Mouse (Mus musculus) myocyte (in vitro differentiated cells): ENCODE measurements around the gene Sox6. TPM values are rescaled to one million over a fixed set of nuclear protein-coding genes. Genes with fewer than 3 reads are reported as not detected.
A peak's percentile ranks its signal among the peaks of the same experiment; 100 is the strongest.

Experiments used
- H3K27me3 ChIP-seq: one replicate; pipeline ENCODE4 v1.6.1; 2011; ENCODE audit not compliant: control insufficient read depth, insufficient read depth, insufficient read length
- H3K36me3 ChIP-seq: one replicate; pipeline ENCODE4 v1.6.1; 2011; ENCODE audit not compliant: control insufficient read depth, insufficient read depth
- H3K4me2 ChIP-seq: one replicate; pipeline ENCODE4 v1.6.1; 2011; ENCODE audit warnings: low read depth, control low read depth
- H3K4me3 ChIP-seq: one replicate; pipeline ENCODE4 v1.5.1; 2011; ENCODE audit warnings: mild to moderate bottlenecking, control low read depth, moderate library complexity
- H3K79me2 ChIP-seq: one replicate; pipeline ENCODE4 v1.6.1; 2011; ENCODE audit not compliant: control insufficient read depth, insufficient read depth
- H3ac ChIP-seq: one replicate; pipeline ENCODE4 v1.6.1; 2011; ENCODE audit not compliant: control insufficient read depth, insufficient read length
- CEBPB ChIP-seq: IDR thresholded peaks from 2 replicates; pipeline ENCODE4 v1.6.1; 2011; ENCODE audit warnings: mild to moderate bottlenecking, moderate library complexity; ENCODE audit not compliant: poor library complexity, insufficient read depth, severe bottlenecking
- E2F4 ChIP-seq: IDR thresholded peaks from one replicate; pipeline ENCODE4 v1.6.1; 2011; ENCODE audit warnings: mild to moderate bottlenecking, control low read depth, moderate library complexity; ENCODE audit not compliant: insufficient read depth
- MAX ChIP-seq: IDR thresholded peaks from one replicate; pipeline ENCODE4 v1.6.1; 2011; ENCODE audit warnings: low read depth, mild to moderate bottlenecking, control low read depth
- MYOD1 ChIP-seq, 3 experiments: IDR thresholded peaks; one replicate each; pipeline ENCODE4 v1.6.1; 2011; ENCODE audit warnings: control low read depth in 2 of 3, low read depth in 2 of 3, mild to moderate bottlenecking in 2 of 3, moderate library complexity in 1 of 3; ENCODE audit not compliant: insufficient read length in 2 of 3, control insufficient read depth in 1 of 3
- MYOG ChIP-seq, 3 experiments: IDR thresholded peaks; one replicate each; pipeline ENCODE4 v1.6.1; 2011; ENCODE audit warnings: control low read depth in 2 of 3, low read depth in 2 of 3, mild to moderate bottlenecking in 2 of 3; ENCODE audit not compliant: insufficient read length in 2 of 3, control insufficient read depth in 1 of 3, insufficient read depth in 1 of 3
- POLR2A ChIP-seq: IDR thresholded peaks from one replicate; pipeline ENCODE4 v1.6.1; 2011; ENCODE audit warnings: low read depth, mild to moderate bottlenecking, control low read depth, moderate library complexity; ENCODE audit not compliant: insufficient read length
- POLR2AphosphoS2 ChIP-seq: IDR thresholded peaks from one replicate; pipeline ENCODE4 v1.6.1; 2011; ENCODE audit warnings: low read depth, control low read depth; ENCODE audit not compliant: insufficient read length
- REST ChIP-seq: IDR thresholded peaks from one replicate; pipeline ENCODE4 v1.6.1; 2011; ENCODE audit warnings: mild to moderate bottlenecking, control low read depth, moderate library complexity; ENCODE audit not compliant: insufficient read depth, insufficient read length
- SRF ChIP-seq: IDR thresholded peaks from one replicate; pipeline ENCODE4 v1.6.1; 2011; ENCODE audit warnings: low read depth; ENCODE audit not compliant: control insufficient read depth, insufficient read length
- TCF12 ChIP-seq: IDR thresholded peaks from one replicate; pipeline ENCODE4 v1.6.1; 2011; ENCODE audit warnings: mild to moderate bottlenecking, control low read depth; ENCODE audit not compliant: poor library complexity, insufficient read depth, severe bottlenecking
- TCF3 ChIP-seq: IDR thresholded peaks from one replicate; pipeline ENCODE4 v1.6.1; 2011; ENCODE audit warnings: low read depth, control low read depth; ENCODE audit not compliant: insufficient read length
- USF1 ChIP-seq: IDR thresholded peaks from one replicate; pipeline ENCODE4 v1.6.1; 2011; ENCODE audit warnings: low read depth, mild to moderate bottlenecking, control low read depth, moderate library complexity
- polyA plus RNA-seq: library from polyadenylated mRNA; unstranded; fragments of >200 nt; fragmentation: generic; extraction: Trizol; gene quantifications from one replicate; pipeline ENCODE4 v1.2.1, GENCODE M21; 2012; ENCODE audit warnings: missing spikeins

Gene Sox6
- polyA plus RNA-seq, 1 experiment: 0.11 TPM

DNA sequence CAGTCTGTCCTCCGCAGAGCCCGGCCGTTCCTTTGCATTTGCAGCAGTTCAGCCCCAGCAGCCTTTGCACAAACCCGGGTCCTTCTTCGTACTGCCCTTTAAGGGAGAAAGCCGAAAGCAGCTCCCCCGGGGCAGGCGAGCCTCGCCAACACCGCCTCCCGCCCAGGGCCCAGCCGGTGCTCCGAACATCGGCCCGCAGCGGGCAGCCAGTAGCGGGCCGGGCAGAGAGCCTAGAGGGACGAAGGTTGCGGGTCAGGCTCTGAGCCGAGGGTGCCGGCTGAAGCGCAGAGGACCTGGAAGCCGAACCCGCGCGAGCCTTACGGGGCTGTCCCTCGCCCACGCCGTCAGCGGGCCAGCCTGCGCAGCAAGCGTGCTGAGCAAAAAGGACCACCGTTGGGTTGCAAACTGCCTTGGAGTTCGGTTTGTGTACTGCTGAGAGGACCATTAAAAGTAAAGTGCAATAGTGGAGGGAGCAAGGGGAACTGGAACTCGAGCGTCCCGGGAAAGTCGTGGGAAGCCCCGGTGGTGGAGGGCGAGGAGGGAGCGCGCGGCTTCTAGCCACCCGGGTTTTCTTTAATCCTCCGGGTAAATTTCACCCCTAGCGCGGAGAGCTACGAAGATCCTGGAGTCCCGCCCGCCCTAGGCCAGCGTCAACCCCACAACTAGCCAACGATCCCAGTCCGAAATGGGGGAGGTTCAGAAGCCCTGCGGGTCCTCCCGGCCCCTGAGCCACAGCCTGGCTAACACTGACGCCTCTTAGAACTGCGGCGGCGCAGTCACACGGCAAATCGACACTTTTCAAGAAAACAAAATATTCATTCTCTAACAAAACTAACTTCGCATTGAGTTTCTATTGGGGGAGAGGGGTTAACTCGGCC is 6.6 kb downstream of the Sox6 start:
- peak overlapping the region; percentile 80 for H3K4me2 ChIP-seq

DNA sequence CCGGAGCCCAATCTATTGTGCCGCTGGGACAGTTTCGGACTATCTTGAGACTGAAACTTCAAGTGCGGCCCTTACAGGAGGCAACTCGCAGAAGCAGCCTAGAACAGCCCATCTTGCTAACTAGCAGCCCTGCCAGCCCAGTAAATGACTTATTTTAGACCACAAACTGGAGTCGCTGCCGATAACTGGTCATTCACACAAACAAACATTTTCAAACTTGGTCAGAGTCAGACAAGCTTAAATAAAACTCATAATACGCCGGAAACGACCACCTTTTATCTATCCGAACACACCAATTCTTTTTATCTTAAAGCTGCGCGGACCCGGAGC is 7.2 kb downstream of the Sox6 start:
- H3K4me2 ChIP-seq: peak overlapping the region; percentile 80
- TF ChIP-seq E2F4 (no peak), TCF3 (no peak), MYOG (IDR thresholded peaks at IDR 0.05; ENCODE audit: control insufficient read depth in 1 of 3, insufficient read depth in 1 of 3, insufficient read length in 2 of 3, low read depth in 2 of 3) (no peak), USF1 (no peak), CEBPB (no peak), SRF (no peak), MAX (no peak), MYOD1 (IDR thresholded peaks at IDR 0.05; ENCODE audit: control insufficient read depth in 1 of 3, insufficient read length in 2 of 3, low read depth in 2 of 3) (no peak), REST (no peak), TCF12 (no peak), POLR2AphosphoS2 (no peak), POLR2A (no peak)
- H3K79me2 ChIP-seq: no peaks in the 10 kb centered on the region
- H3K4me3 ChIP-seq: no peak overlapping the region
- H3ac ChIP-seq: no peak overlapping the region
- H3K27me3 ChIP-seq: peaks cover 30% of the 10 kb centered on the region
- no peaks in the 10 kb centered on the region for H3K36me3 ChIP-seq

More for the DNA sequence above, 6.6 kb downstream of the Sox6 start:
- Histone ChIP-seq H3ac (peak overlapping the region; percentile 14), H3K79me2 (no peaks in the 10 kb centered on the region), H3K4me3 (peak overlapping the region; percentile 11), H3K36me3 (no peaks in the 10 kb centered on the region), H3K27me3 (peaks cover 30% of the 10 kb centered on the region)
- TF ChIP-seq MYOG (IDR thresholded peaks at IDR 0.05; ENCODE audit: control insufficient read depth in 1 of 3, insufficient read depth in 1 of 3, insufficient read length in 2 of 3, low read depth in 2 of 3): no peak
- no peak for TF ChIP-seq MYOD1 (IDR thresholded peaks at IDR 0.05; ENCODE audit: control insufficient read depth in 1 of 3, insufficient read length in 2 of 3, low read depth in 2 of 3)
- no peak for TF ChIP-seq TCF12
- TF ChIP-seq TCF3: no peak
- no peak for TF ChIP-seq POLR2AphosphoS2
- TF ChIP-seq REST: no peak
- TF ChIP-seq SRF: no peak
- TF ChIP-seq CEBPB: no peak
- no peak for TF ChIP-seq USF1

DNA sequence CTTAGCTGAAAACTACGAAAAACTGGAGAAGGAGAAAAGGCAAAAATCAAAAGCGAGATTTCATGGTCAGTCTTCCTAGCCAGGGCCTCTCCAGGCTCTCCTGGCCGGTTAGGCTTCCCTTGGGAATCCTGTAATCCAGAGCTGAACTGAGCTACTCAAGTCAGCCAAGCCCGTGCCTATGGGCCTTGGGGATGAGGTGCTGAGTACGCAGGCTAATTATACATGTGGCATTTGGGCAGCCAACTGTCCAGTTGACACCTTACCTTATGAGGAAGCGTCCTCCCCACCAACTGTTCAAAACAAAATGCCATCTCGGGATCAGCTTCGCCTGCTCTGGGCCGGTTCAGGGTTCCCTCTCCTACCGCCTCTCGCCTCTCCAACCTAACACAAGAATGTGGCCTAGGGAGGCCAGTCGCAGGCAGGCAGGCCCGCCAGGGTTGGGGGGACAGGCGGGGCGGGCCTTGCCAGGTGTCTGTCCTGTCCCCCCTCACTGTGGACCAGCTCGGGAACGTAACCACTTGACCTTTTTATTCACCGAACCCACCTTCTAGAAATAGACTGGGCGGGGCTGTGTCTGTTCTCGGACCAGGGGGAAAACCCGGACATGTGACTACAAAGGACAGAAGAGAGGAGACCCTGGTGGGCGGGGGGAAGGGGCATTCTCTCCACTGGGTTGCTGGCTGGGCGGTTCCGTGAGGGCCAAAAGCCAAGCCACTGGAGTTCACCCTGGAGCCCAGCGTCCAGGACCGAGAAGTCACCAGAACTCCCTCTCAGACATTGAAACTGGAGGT is 7.8 kb downstream of the Sox6 start:
- Histone ChIP-seq H3K36me3 (no peaks in the 10 kb centered on the region), H3ac (no peak overlapping the region), H3K27me3 (peaks cover 30% of the 10 kb centered on the region), H3K79me2 (no peaks in the 10 kb centered on the region), H3K4me2 (no peak overlapping the region), H3K4me3 (no peak overlapping the region)
- no peak for TF ChIP-seq TCF3
- TF ChIP-seq POLR2AphosphoS2: no peak
- TF ChIP-seq MYOG (IDR thresholded peaks at IDR 0.05; ENCODE audit: control insufficient read depth in 1 of 3, insufficient read depth in 1 of 3, insufficient read length in 2 of 3, low read depth in 2 of 3): no peak
- TF ChIP-seq CEBPB: no peak
- no peak for TF ChIP-seq E2F4
- no peak for TF ChIP-seq MYOD1 (IDR thresholded peaks at IDR 0.05; ENCODE audit: control insufficient read depth in 1 of 3, insufficient read length in 2 of 3, low read depth in 2 of 3)
- TF ChIP-seq SRF: no peak

DNA sequence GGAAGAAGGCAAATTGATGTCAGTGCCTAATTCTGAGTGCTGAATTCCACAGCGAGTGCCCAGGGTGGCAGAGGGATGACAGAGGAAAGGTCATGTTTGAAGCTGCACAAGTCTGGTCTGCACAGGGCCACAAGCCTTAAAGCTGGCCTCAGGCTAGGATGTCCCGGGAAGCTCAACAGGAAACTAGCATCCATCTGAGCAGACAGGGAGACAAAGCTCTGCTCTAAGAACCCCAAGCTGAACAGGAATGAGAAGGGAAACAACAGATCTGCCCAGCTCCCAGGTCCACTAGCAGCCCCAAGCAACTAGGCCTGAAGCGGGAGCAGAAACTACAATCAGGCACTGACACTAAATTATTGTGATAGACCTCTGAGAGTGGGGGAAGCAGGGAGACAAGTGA is 8.6 kb downstream of the Sox6 start:
- no peak overlapping the region for H3K4me3 ChIP-seq

More for the DNA sequence above, 8.6 kb downstream of the Sox6 start:
- TF ChIP-seq TCF3: no peak
- TF ChIP-seq MYOG (IDR thresholded peaks at IDR 0.05; ENCODE audit: control insufficient read depth in 1 of 3, insufficient read depth in 1 of 3, insufficient read length in 2 of 3, low read depth in 2 of 3): no peak
- no peak for TF ChIP-seq MAX
- no peak for TF ChIP-seq CEBPB
- no peak for TF ChIP-seq MYOD1 (IDR thresholded peaks at IDR 0.05; ENCODE audit: control insufficient read depth in 1 of 3, insufficient read length in 2 of 3, low read depth in 2 of 3)
- no peak for TF ChIP-seq POLR2AphosphoS2
- TF ChIP-seq USF1: no peak
- no peak for TF ChIP-seq E2F4
- TF ChIP-seq POLR2A: no peak
- TF ChIP-seq REST: no peak
- TF ChIP-seq SRF: no peak
- TF ChIP-seq TCF12: no peak
- H3K4me2 ChIP-seq: no peak overlapping the region
- H3K27me3 ChIP-seq: peaks cover 30% of the 10 kb centered on the region
- no peak overlapping the region for H3ac ChIP-seq
- no peaks in the 10 kb centered on the region for H3K79me2 ChIP-seq
- H3K36me3 ChIP-seq: no peaks in the 10 kb centered on the region
